Mouse (Mus musculus) right cerebral cortex, postnatal 10 days (tissue): ENCODE measurements at regions not wholly inside any gene's neighbourhood (a gene's known extent, or its start where the extent isn't known, plus 50 kb on each side); places are given as distances from the start of the nearest gene placed in this dataset.
"Not testable (repeated sequence)": the region's sequence is repeated elsewhere in the genome, so short reads cannot be mapped to it uniquely, and the experiment has no call there.

Experiments
- DNase-seq, 2 experiments: peaks; one replicate each; pipeline ENCODE4 v3.0.0; 2021; ENCODE audit warnings: low spot score in 2 of 2

- DNase-seq: no peak
These were observed 72.8 kb upstream of the Ugt8a start for GRCm38 (mm10) chr3:126011269-126011668.

GRCm38 (mm10) chr3:126016166-126016565, 77.7 kb upstream of the Ugt8a start:
- no peak for DNase-seq

GRCm38 (mm10) chr3:126044327-126044726, 105.9 kb upstream of the Ugt8a start:
- no peak for DNase-seq

- DNase-seq: no peak
These were observed 106.4 kb upstream of the Ugt8a start for GRCm38 (mm10) chr3:126044861-126045260.

GRCm38 (mm10) chr3:126045992-126046786, 107.8 kb upstream of the Ugt8a start:
- peak in 1 of 2 experiments; percentile 22 for DNase-seq

- DNase-seq: no peak
These were observed 120.2 kb upstream of the Ugt8a start for GRCm38 (mm10) chr3:126058585-126058984.

GRCm38 (mm10) chr3:126105086-126105485, 166.7 kb upstream of the Ugt8a start:
- DNase-seq: no peak

- DNase-seq: no peak
These were observed 171.0 kb upstream of the Ugt8a start for GRCm38 (mm10) chr3:126109371-126109770.

- no peak for DNase-seq
These were observed 179.4 kb upstream of the Ugt8a start for GRCm38 (mm10) chr3:126117849-126118248.

GRCm38 (mm10) chr3:126122323-126123259, 184.2 kb upstream of the Ugt8a start:
- no peak for DNase-seq

- no peak for DNase-seq
These were observed 196.9 kb upstream of the Arsj start for GRCm38 (mm10) chr3:126166542-126166941.

- DNase-seq: peak in 1 of 2 experiments; percentile 25
These were observed 154.5 kb upstream of the Arsj start for GRCm38 (mm10) chr3:126209024-126209423.

GRCm38 (mm10) chr3:126210226-126210625, 153.3 kb upstream of the Arsj start:
- no peak for DNase-seq

- no peak for DNase-seq
These were observed 135.9 kb upstream of the Arsj start for GRCm38 (mm10) chr3:126227575-126227974.

- DNase-seq: no peak
These were observed 117.7 kb upstream of the Arsj start for GRCm38 (mm10) chr3:126245834-126246233.

GRCm38 (mm10) chr3:126261270-126261669, 102.2 kb upstream of the Arsj start:
- no peak for DNase-seq

- DNase-seq: not testable (repeated sequence)
These were observed 91.5 kb upstream of the Arsj start for GRCm38 (mm10) chr3:126272027-126272426.

GRCm38 (mm10) chr3:126273566-126273965, 89.9 kb upstream of the Arsj start:
- no peak for DNase-seq

- DNase-seq: no peak
These were observed 87.3 kb upstream of the Arsj start for GRCm38 (mm10) chr3:126276008-126276700.

- no peak for DNase-seq
These were observed 79.0 kb upstream of the Arsj start for GRCm38 (mm10) chr3:126284294-126285090.

GRCm38 (mm10) chr3:126292259-126292658, 71.2 kb upstream of the Arsj start:
- no peak for DNase-seq
